Mouse (Mus musculus): ENCODE measurements around the gene Mef2d.
A peak's percentile ranks its signal among the peaks of the same experiment; 100 is the strongest.

Gene Mef2d

GRCm38 (mm10) chr3:88138336-88139242 lies 3.6 kb upstream of the Mef2d start:
- DNase-seq = peak; percentile 87

GRCm38 (mm10) chr3:88139243-88140177 lies 2.7 kb upstream of the Mef2d start:
- DNase-seq = no peak

DNA sequence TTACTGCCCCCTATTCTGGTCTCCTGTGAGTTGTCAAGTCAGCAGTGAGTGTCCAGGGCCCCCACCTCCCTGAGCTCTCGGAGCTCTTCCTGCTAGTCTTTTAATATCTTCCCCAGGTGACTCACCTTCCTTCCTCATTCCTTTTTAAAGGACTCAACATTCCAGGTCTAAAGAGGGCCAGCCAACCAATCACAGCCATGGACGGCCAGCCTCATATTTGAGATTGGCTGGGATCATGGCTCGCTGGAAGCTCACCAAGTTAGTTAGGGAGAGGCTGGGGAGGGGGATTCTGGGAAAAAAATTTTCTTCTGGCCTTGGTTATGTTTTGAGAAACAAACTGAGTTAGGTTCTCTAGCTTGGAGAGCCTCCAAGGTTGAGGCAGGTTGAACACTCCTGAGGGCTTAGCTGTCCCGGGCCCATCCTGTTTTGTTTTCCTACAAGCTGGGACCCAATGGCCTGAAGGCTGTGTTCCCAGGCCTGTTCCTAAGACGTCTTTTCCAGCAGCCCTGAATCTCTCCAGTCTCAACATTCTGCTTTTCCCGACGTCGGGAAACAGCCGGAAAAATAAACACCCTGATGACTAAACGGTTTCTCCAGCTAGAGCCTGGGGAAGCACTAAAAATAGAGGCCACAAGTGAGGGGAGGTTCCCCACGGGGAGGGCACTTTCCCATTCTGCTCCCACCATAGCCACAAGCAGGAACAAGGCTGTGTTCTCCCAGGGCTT lies 1.8 kb upstream of the Mef2d start:
- no peak for DNase-seq

- no peak for DNase-seq
Measured at GRCm38 (mm10) chr3:88140903-88141430, 1.2 kb upstream of the Mef2d start.

- DNase-seq = no peak
Measured at GRCm38 (mm10) chr3:88141439-88141786, 759 bp upstream of the Mef2d start.

- peak; percentile 65 for DNase-seq
Measured at GRCm38 (mm10) chr3:88142546-88142915, 359 bp downstream of the Mef2d start.

DNA sequence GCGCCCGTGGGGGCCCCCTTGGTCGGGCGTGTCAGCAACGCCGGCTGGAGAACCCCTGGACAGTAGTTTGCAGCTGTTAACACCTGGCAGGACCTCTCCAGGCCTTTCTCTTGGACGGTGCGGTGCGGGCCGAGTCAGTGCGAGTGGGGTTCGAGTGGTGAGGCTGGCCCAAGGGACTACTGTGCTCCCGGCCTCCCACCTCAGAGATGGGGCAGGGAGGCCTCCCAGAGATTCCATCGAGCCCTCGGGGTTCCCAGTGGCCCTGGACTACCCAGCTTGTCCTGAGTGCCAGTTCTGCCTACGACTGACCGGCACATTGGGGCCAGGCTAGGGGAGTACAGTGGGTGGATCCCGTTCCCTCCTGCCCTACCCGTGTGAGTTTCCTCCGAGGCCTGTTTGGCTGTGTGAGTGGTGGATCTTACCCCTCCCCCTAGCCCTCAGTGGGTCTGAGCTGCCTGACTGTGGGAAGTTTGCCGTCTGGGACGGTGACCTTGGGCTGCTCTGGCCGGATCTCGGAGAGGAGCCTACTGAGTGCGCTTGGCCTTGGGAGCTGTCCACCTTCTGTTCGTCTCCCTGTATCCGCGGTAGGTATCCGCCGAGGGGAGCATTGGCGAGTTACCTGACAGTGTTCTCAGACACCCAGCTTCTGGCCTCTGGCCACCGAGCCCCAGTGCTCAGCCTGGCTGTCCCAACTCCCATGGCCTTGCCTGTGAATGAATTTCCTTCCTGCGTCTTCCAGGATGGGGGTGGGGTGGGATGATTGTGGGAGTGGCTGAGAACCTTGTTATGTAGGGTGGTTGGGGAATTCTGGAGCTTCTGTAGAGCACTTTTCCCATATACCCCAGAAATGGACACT lies 972 bp downstream of the Mef2d start:
- peak; percentile 66 for DNase-seq

DNA sequence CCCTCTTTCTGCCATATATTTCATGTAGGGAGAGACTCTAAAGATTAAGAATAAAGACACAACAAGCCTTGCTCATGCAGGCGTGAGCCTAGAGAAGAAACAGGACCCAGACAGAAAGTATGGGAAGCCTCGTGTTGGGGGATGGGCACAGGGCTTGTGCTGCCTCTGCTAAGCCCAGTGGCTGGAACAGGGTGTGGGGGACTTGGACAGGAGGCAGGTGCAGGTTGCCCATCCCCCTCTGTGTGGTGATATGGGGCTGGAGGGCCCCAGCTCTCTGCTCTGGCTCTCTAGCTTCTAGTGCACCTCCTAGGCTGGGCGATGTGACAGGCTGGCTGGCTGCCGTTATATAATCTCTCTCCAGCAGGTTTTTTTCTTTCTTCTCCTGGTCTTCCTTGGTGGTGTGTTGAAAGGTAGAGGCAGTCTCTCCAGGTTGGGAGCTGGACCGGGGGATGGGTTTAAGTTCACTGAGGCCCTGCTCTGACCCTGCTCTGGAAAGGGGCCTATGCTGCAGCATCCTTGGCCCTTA lies 1.9 kb downstream of the Mef2d start:
- peak; percentile 80 for DNase-seq

- DNase-seq = no peak
Measured at GRCm38 (mm10) chr3:88144648-88145410, 2.7 kb downstream of the Mef2d start.

- no peak for DNase-seq
Measured at GRCm38 (mm10) chr3:88145411-88145782, 3.2 kb downstream of the Mef2d start.

DNA sequence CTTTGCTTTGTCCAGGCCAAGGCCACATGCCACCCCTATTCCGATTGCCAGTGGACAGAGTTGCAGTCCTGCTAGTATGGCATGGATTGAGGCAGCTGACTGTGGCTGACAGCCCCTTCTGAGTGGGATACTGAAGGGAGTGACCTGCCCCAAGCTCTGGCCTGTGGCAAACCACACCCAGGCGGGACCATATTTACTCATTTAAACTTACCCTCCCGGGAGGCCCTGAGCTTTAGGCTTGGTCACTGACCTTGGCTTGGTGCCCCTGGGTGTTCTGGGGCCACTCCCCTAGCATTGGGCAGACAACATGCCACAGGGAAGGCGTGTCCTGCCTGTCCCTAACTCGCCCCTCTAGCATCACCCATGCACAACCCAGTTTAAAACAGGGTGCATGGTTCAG lies 3.8 kb downstream of the Mef2d start:
- peak; percentile 48 for DNase-seq

DNA sequence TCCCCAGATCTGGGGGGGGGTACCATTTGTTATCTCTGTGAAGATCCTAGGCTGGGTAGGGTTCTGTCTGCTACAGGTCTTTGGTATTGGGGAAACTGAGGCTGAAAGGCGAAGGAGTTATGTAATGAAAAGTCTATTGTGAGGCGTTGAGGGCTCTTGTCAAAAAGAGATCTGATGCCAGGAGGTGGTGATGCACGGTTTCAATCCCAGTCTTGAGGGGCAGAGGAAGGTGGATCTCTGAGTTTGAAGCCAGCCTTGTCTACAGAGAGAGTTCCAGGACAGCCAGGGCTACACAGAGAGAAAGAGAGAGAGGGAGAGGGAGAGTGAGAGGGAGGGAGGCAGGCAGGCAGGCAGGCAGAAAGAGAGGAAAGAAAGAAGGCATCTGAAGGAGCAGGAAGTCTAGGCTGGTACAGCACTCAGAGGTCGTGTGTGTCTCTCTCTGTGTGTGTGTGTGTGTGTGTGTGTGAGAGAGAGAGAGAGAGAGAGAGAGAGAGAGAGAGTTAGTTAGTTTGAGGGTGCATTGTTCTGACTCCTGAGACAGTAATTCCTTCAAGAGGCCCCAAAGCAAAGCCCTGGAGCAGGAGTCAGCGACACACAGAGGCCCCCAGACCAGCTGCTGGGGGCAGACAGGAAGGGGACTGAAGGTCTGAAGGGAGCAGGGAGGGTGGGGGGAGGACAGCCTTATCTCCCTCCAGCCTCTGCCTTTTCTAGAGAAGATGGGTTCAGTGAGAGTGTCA lies 4.4 kb downstream of the Mef2d start:
- no peak for DNase-seq

DNA sequence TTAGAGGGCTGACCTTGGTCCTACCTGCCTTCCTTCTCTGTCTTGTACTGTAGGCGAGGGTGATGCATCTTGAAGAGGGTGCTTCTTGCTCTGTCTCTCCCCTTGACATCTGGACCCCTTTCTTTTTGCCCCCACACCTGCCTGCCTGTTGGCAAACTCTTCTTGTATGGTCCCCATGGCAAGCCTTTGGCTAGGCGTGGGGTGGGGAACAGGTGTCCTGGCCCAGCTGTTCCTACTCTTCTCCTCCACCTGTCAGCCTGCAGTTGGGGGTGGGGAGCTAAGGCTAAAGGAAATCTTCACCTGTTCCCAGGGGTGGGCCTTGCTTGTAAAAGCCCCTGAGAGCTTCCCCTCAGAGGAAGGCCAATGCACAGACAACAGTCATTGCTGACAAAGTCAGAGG lies 5.3 kb downstream of the Mef2d start:
- no peak for DNase-seq

- no peak for DNase-seq
Measured at GRCm38 (mm10) chr3:88147866-88148265, 5.7 kb downstream of the Mef2d start.

DNA sequence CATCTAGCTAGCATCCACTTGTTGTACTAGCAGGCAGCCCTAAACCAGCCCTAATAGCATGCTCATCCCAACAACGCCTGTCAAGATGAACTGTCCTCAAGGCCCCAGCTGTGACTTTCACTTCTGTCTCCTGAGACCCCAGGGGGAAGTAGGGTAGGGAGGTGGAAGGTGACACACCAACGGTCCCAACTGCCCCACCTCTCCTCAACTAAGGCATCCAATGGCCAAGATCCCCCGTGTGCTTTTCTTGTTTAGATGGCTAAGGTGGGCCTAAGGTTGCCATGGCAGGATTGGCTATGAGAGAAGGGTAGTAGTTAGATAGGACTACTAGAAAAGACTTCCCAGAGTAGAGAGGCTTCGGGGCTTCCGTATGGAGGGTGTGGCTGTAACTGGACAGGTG lies 6.2 kb downstream of the Mef2d start:
- DNase-seq = no peak

GRCm38 (mm10) chr3:88148776-88149509 lies 6.8 kb downstream of the Mef2d start:
- no peak for DNase-seq

- DNase-seq = no peak
Measured at GRCm38 (mm10) chr3:88149510-88149974, 7.4 kb downstream of the Mef2d start.

- peak; percentile 30 for DNase-seq
Measured at GRCm38 (mm10) chr3:88150061-88150998, 8.2 kb downstream of the Mef2d start.
